Mouse (Mus musculus) colon, adult 2 months (tissue): ENCODE data around the gene Pot1a. TPM values are rescaled to one million over a fixed set of nuclear protein-coding genes. Genes with fewer than 3 reads are reported as not detected.

ENCODE experiments used
- polyA plus RNA-seq: library from polyadenylated mRNA; depleted of rRNA; stranded (reverse); fragments of >200 nt; gene quantifications from 2 replicates; pipeline ENCODE4 v1.2.3, GENCODE M21; 2012; rRNA removed

The Pot1a gene
- 1.3 and 1.7 TPM in 2 replicates for polyA plus RNA-seq

GRCm38 (mm10) chr6:25808806-25809495 is at the start of gene Pot1a:
Gene Pot1a (minus strand): TSS chr6:25809246.

Other genes starting within 250 kb of the Pot1a start
- gene Gpr37, start 118.5 kb downstream of the Pot1a start, polyA plus RNA-seq: 0.29 and 0.36 TPM in 2 replicates